Mouse (Mus musculus) hindbrain, postnatal 0 days (tissue): ENCODE measurements at regions not wholly inside any gene's neighbourhood (a gene's known extent, or its start where the extent isn't known, plus 50 kb on each side); places are given as distances from the start of the nearest gene placed in this dataset.

Experiments
- ATAC-seq: fragments of 200-750 bp; cut with Nextera tagmentation; 2 replicates; pipeline ENCODE4 v1.8.0; 2017; ENCODE audit warnings: mild to moderate bottlenecking, moderate TSS enrichment, moderate library complexity
- DNase-seq: peaks from one replicate; pipeline ENCODE4 v3.0.0-alpha.2; 2015; ENCODE audit warnings: low spot score
- H3K27ac ChIP-seq: fragments of 300-500 bp; sonication (generic); 2 replicates; pipeline ENCODE4 v1.5.1; 2014; ENCODE audit warnings: mild to moderate bottlenecking
- H3K27me3 ChIP-seq: fragments of 300-500 bp; sonication (generic); 2 replicates; pipeline ENCODE4 v1.6.1; 2014; ENCODE audit warnings: low read length, mixed read lengths; ENCODE audit not compliant: insufficient read depth
- H3K36me3 ChIP-seq: fragments of 300-500 bp; sonication (generic); 2 replicates; pipeline ENCODE4 v1.6.1; 2014; ENCODE audit warnings: low read length, mixed read lengths; ENCODE audit not compliant: insufficient read depth
- H3K4me1 ChIP-seq: fragments of 300-500 bp; sonication (generic); 2 replicates; pipeline ENCODE4 v1.6.1; 2014; ENCODE audit warnings: antibody characterized with exemption, low read length, mixed read lengths; ENCODE audit not compliant: insufficient read depth
- H3K4me2 ChIP-seq: fragments of 300-500 bp; sonication (generic); 2 replicates; pipeline ENCODE4 v1.6.1; 2014; ENCODE audit warnings: low read depth, mild to moderate bottlenecking, low read length, moderate library complexity, mixed read lengths
- H3K4me3 ChIP-seq: fragments of 300-500 bp; sonication (generic); 2 replicates; pipeline ENCODE4 v1.5.1; 2014; ENCODE audit warnings: low read length
- H3K9ac ChIP-seq: fragments of 300-500 bp; sonication (generic); replicated peaks from 2 replicates; pipeline ENCODE4 v1.6.1; 2014; ENCODE audit warnings: mild to moderate bottlenecking, low read length, moderate library complexity, mixed read lengths
- H3K9me3 ChIP-seq: fragments of 300-500 bp; sonication (generic); 2 replicates; pipeline ENCODE4 v1.6.1; 2016; ENCODE audit warnings: low read length, mixed read lengths
- CTCF ChIP-seq: IDR thresholded peaks from 2 replicates; pipeline ENCODE4 v1.5.1; 2016; ENCODE audit warnings: antibody characterized with exemption, control low read depth, low read depth
- WGBS: fragments of 180-500 bp; shearing (Covaris S2); extraction: QIAGEN DNeasy Blood & Tissue Kit; methylation state at CpG from one replicate; pipeline ENCODE4 v1.1.7; 2014; 5-methylcytosine and 5-hydroxymethylcytosine counted together

DNA sequence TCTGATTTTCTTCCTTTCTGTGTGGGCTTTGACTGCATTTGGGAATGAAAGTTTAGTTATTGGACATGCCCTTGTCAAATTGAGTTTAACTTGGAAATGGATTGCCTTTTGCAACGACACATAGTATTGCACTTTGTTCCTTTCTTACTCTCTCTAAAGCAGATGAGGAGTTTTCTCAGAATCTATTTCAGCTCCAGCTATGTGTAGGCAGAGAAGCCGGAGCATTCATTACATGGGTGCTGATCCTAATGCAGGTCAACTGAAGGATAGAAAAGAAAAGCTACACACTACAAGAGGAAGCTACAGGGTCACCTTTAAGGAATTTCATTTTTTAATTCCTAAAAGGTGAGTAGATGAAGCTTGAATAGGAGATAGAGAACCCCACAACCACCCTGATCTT is 176.6 kb upstream of the Hs3st1 start:
- Histone ChIP-seq H3K9ac (no peak overlapping the region), H3K36me3 (no peaks in the 10 kb centered on the region), H3K9me3 (no peaks in the 10 kb centered on the region), H3K4me2 (no peak overlapping the region), H3K4me1 (no peaks in the 10 kb centered on the region), H3K27ac (no peak overlapping the region), H3K4me3 (no peak overlapping the region), H3K27me3 (no peaks in the 10 kb centered on the region)
- DNase-seq: no peak
- TF ChIP-seq CTCF: no peak
- no peak for ATAC-seq
- 82% methylated on average over 2 of the region's 2 CpGs for WGBS

DNA sequence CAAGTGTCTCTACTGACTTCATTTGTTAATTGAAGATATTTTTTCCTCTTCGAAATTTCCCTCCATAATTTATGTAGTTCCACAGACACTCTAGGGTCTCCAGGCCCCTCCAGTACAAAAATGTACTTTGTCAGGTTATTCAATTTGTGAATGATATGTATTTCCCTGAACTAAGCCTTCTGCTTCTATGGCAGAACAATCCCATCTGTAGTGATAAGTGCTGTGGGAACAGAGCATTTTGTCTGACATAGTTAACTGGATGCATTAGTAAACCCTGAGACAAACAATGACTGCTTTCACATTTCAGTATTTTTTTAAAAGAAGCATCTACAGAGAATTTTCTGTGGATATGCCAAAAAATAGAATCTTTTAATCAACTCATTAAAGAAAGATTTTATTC is 154.1 kb upstream of the Hs3st1 start:
- Histone ChIP-seq H3K27ac (no peak overlapping the region), H3K4me2 (no peak overlapping the region), H3K4me3 (no peak overlapping the region), H3K27me3 (no peaks in the 10 kb centered on the region), H3K9me3 (no peaks in the 10 kb centered on the region), H3K9ac (no peak overlapping the region), H3K4me1 (no peaks in the 10 kb centered on the region), H3K36me3 (no peaks in the 10 kb centered on the region)
- 60% methylated on average over 1 of the region's 1 CpGs for WGBS
- DNase-seq: no peak
- ATAC-seq: no peak
- TF ChIP-seq CTCF: no peak

DNA sequence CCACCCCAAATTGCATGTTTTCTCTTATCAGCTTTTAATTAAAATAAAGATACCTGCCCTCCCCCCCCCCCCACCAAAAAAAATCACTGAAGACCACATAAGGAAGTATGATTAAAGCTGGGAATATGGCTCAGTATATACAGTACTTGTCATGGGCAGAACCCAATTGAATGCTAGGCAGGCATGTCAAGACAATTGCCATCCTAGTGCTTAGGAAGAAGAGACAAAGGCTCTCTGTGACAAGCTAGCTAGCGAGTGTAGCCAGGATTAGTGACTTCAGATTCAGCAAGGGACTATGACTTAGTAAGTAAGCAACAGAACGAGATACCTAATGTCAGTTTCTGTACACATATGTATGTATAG is 116.4 kb upstream of the Hs3st1 start:
- ATAC-seq: no peak
- Histone ChIP-seq H3K4me3 (no peak overlapping the region), H3K4me2 (no peak overlapping the region), H3K27me3 (no peaks in the 10 kb centered on the region), H3K9me3 (no peaks in the 10 kb centered on the region), H3K9ac (no peak overlapping the region), H3K36me3 (no peaks in the 10 kb centered on the region), H3K4me1 (0 out of 2 replicates have a peak, but pooled peaks cover 6% of the 10 kb centered on the region), H3K27ac (no peak overlapping the region)
- no peak for DNase-seq
- WGBS: 50% methylated on average over 2 of the region's 2 CpGs
- no peak for TF ChIP-seq CTCF

DNA sequence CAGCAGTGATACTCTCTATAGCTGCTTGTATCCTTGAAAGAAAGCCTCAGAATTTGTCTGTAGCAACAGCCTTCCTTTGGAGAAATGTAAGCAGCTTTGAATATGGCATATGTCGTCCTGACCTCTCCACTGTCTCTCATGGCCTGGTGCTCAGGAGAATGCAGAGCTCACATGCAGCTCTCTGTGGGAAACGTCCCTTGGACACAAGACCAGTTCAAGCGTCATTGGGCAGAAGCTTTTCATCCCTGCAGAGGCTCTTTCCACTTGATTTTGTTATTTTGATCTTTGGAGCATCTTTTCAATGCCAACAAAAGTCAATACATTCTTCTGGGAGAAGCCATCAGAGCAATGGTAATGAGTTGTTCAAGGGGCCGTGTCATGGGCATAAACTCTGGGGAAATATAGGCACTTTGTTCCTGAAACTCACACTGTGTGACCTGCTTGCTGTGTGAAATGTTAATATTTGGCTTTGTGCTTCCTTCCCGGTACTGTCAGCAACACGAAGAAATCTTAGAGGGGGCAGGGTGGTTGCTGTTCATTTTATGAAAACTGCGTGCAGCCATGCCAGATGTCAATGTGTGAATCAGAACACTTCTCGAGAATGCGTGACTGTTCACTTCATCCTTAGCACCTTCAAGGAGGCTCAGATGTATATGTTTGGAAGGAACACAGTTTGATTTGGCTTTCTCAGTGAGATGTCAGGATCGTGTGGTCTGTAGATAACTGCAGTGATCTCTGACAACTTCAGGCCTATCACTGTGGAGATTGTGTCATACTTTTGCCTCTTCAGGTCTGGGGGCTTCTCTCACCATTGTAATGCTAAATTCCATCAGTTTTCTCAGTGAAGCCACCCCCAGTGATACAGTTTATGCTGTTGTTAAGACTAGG is 115.8 kb upstream of the Hs3st1 start:
- WGBS: 18% methylated on average over 10 of the region's 10 CpGs
- Histone ChIP-seq H3K4me2 (no peak overlapping the region), H3K4me1 (0 out of 2 replicates have a peak, but pooled peaks cover 6% of the 10 kb centered on the region), H3K27ac (no peak overlapping the region), H3K4me3 (no peak overlapping the region), H3K27me3 (no peaks in the 10 kb centered on the region), H3K9me3 (no peaks in the 10 kb centered on the region), H3K9ac (no peak overlapping the region), H3K36me3 (no peaks in the 10 kb centered on the region)
- ATAC-seq (peak; percentile 66), DNase-seq (peak; percentile 5)
- TF ChIP-seq CTCF: no peak

DNA sequence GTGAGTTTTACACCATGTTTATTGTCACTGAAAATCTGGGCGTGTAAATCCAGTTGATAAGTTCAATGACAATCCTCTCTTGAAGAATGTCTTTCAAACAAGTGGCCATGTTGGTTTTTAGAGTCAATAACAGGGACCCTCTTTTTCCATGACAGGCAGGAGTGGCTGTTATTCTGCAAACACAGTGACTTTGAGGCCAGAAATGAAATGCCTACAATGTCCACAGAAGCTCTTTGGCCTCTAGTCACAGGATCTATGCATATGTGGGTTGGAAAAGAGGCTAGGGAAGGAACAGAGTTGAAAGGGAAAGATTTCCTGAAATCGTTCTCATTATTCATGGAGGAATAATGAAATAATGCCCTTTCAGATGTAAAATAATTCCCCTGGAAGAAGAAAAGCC is 101.9 kb upstream of the Hs3st1 start:
- no peak overlapping the region for H3K27ac ChIP-seq
- TF ChIP-seq CTCF: no peak
- H3K9me3 ChIP-seq: no peaks in the 10 kb centered on the region
- no peak overlapping the region for H3K4me2 ChIP-seq
- no peaks in the 10 kb centered on the region for H3K27me3 ChIP-seq
- no peaks in the 10 kb centered on the region for H3K36me3 ChIP-seq
- ATAC-seq: no peak
- H3K4me1 ChIP-seq: no peaks in the 10 kb centered on the region; the same call in 1 of the 2 replicates
- H3K9ac ChIP-seq: no peak overlapping the region
- DNase-seq: no peak
- no peak overlapping the region for H3K4me3 ChIP-seq
- 43% methylated on average over 2 of the region's 2 CpGs for WGBS

DNA sequence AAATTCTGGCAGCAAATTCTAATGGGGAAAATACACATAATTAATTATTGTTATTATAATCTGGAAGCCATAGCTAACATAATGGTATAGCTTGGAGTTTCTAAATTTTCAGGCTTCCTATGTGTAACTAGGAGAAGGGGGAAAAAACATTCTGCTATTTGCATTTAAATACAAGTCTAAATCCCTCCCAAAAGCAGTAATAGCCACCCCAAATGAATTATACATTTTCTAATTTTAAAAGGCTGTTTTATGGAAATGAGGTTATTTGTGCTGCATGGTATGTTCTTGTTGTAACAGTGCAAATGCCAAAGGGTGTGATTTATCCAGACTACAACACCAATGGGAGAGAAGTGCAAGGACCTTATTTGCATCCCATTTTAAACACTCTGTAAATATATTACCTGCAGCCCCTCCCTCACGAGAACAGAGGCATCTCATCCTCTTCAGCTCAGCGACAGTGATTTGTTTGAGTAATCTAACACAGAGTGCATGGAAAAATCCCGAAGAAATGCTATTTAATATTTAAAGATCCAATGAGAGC is 101.4 kb upstream of the Hs3st1 start:
- Histone ChIP-seq H3K27ac (no peak overlapping the region), H3K27me3 (no peaks in the 10 kb centered on the region), H3K4me3 (no peak overlapping the region), H3K36me3 (no peaks in the 10 kb centered on the region), H3K4me2 (no peak overlapping the region), H3K9ac (no peak overlapping the region), H3K9me3 (no peaks in the 10 kb centered on the region), H3K4me1 (no peaks in the 10 kb centered on the region; the same call in 1 of the 2 replicates)
- no peak for DNase-seq
- TF ChIP-seq CTCF: no peak
- 50% methylated on average over 3 of the region's 3 CpGs for WGBS
- ATAC-seq: no peak
